ENCODE assay signal across 21 mouse cellular contexts in the genomic region with DNA sequence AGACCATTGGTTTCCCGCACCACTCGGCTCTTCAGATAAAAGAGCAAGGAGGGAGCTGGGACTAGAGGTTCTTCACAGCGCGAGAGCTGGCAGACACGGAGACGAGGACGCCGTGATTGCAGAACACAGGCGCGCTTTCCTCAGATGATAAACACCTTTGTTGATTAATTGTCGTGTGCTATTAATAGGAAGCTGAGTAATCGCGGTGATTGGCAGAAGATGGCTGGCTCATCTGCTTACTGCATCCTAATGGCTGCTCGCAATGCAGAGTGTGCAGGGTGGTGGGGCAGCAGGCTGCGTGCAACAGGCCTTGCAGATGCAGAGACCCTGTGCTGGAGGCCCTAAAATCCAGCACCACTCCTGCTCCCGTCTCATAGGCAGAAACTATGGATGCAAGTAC.
A peak's percentile ranks its signal among the peaks of the same experiment; 100 is the strongest.
DNase-seq lines count a peak whose midpoint lies in the region; ATAC-seq and TF ChIP-seq lines count a peak whose summit lies in the region.
"Had no signal": no experiment of that assay in that cellular context is flagged by ENCODE, and none has a peak within 500 bp of the region (broad histone marks: within the 10 kb centered on the region; RNA-seq: fewer than 3 reads in every experiment).

No protein-coding gene starts in this region.

- 70% methylated on average over 16 of the region's 16 CpGs for WGBS in forebrain, embryonic 13.5 days
- WGBS in forebrain, embryonic 12.5 days = 79% methylated on average over 16 of the region's 16 CpGs
- WGBS in forebrain, postnatal 0 days = 57% methylated on average over 16 of the region's 16 CpGs

- 0 out of 2 replicates have a peak, but pooled peaks cover 6% of the 10 kb centered on the region for H3K4me1 ChIP-seq in forebrain, embryonic 13.5 days
- no peaks in the 10 kb centered on the region; the same call in 1 of the 2 replicates for H3K4me1 ChIP-seq in forebrain, embryonic 12.5 days
- H3K4me1 ChIP-seq in forebrain, postnatal 0 days (ENCODE audit: insufficient read depth) = no peaks in the 10 kb centered on the region
- H3K4me1 ChIP-seq: heart, embryonic 13.5 days had no signal

- no peak overlapping the region for H3K9ac ChIP-seq in forebrain, embryonic 13.5 days
- no peak overlapping the region for H3K9ac ChIP-seq in forebrain, embryonic 12.5 days
- H3K9ac ChIP-seq in forebrain, postnatal 0 days = no peak overlapping the region
- H3K9ac ChIP-seq: heart, embryonic 13.5 days; hindbrain, embryonic 14.5 days had no signal

- H3K36me3 ChIP-seq in forebrain, embryonic 13.5 days (ENCODE audit: poor library complexity, severe bottlenecking) = no peaks in the 10 kb centered on the region; the same call in 1 of the 2 replicates
- H3K36me3 ChIP-seq in forebrain, embryonic 12.5 days (replicated peaks) = no peaks in the 10 kb centered on the region
- no peaks in the 10 kb centered on the region for H3K36me3 ChIP-seq in forebrain, postnatal 0 days (ENCODE audit: insufficient read depth)
- H3K36me3 ChIP-seq: heart, embryonic 10.5 days; heart, embryonic 13.5 days had no signal

- no peaks in the 10 kb centered on the region for H3K9me3 ChIP-seq in forebrain, embryonic 13.5 days (replicated peaks)
- H3K9me3 ChIP-seq in forebrain, embryonic 12.5 days = no peaks in the 10 kb centered on the region
- H3K9me3 ChIP-seq in forebrain, postnatal 0 days (ENCODE audit: low read length) = no peaks in the 10 kb centered on the region
- H3K9me3 ChIP-seq: heart, embryonic 10.5 days had no signal

- no peak overlapping the region for H3K27ac ChIP-seq in forebrain, embryonic 13.5 days
- no peak overlapping the region for H3K27ac ChIP-seq in forebrain, embryonic 12.5 days
- H3K27ac ChIP-seq in forebrain, postnatal 0 days (ENCODE audit: low read depth, low read length) = no peak overlapping the region
- H3K27ac ChIP-seq: heart, embryonic 10.5 days; heart, embryonic 13.5 days; hindbrain, embryonic 14.5 days; hindbrain, postnatal 0 days had no signal

- no peak overlapping the region for H3K4me3 ChIP-seq in forebrain, embryonic 13.5 days
- no peak overlapping the region for H3K4me3 ChIP-seq in forebrain, embryonic 12.5 days (replicated peaks)
- no peak overlapping the region for H3K4me3 ChIP-seq in forebrain, postnatal 0 days (ENCODE audit: low read depth, low read length)
- H3K4me3 ChIP-seq: heart, embryonic 10.5 days; heart, embryonic 13.5 days had no signal

- DNase-seq in layer of hippocampus, adult 9-11 months = peak; percentile 6
- no peak for DNase-seq in layer of hippocampus, adult 11-12 months (ENCODE audit: low spot score)
- DNase-seq in brain, adult 2 months (ENCODE audit: low read depth, low spot score) = peak; percentile 48
- DNase-seq in forebrain, postnatal 0 days = no peak
- no peak for DNase-seq in adrenal gland, postnatal 10 days
- DNase-seq: adrenal gland, adult 8-10 months; cerebellum, adult 18-20 months; cerebellum, adult 9-10 months; cerebellum, postnatal 14 days; gastrocnemius, postnatal 25 days; heart, postnatal 14 days; heart, postnatal 4 days had no signal

- H3K27me3 ChIP-seq in forebrain, embryonic 13.5 days = no peaks in the 10 kb centered on the region
- H3K27me3 ChIP-seq in forebrain, embryonic 12.5 days = no peaks in the 10 kb centered on the region; the same call in 1 of the 2 replicates
- H3K27me3 ChIP-seq in forebrain, postnatal 0 days (ENCODE audit: insufficient read depth, low read length) = no peaks in the 10 kb centered on the region
- H3K27me3 ChIP-seq: heart, embryonic 13.5 days had no signal

- H3K4me2 ChIP-seq in forebrain, embryonic 13.5 days = no peak overlapping the region
- H3K4me2 ChIP-seq in forebrain, embryonic 12.5 days = no peak overlapping the region
- H3K4me2 ChIP-seq in forebrain, postnatal 0 days (ENCODE audit: low read depth) = no peak overlapping the region
- H3K4me2 ChIP-seq: heart, embryonic 13.5 days; hindbrain, embryonic 14.5 days had no signal

- ATAC-seq in forebrain, embryonic 13.5 days = peak; percentile 51; the same call in 1 of the 2 replicates
- ATAC-seq in forebrain, embryonic 12.5 days (ENCODE audit: low FRiP score) = no peak
- peak; percentile 71 for ATAC-seq in forebrain, postnatal 0 days
- ATAC-seq: activated CD4-positive, CD25-positive, alpha-beta regulatory T cell, adult 4 months; hindbrain, postnatal 0 days; inflammation-experienced regulatory T-cells, adult 6 months; intestine, embryonic 16.5 days had no signal

- no peak for TF ChIP-seq CTCF in forebrain, postnatal 0 days (IDR thresholded peaks at IDR 0.05; ENCODE audit: low read depth)

Comparison
In these comparisons a context has a peak if more than half of its experiments do, and no peak if none do; other contexts are left out.
1. DNase-seq: peak in layer of hippocampus, adult 9-11 months (single experiment) and brain, adult 2 months (single experiment); none in layer of hippocampus, adult 11-12 months (single experiment), forebrain, postnatal 0 days (single experiment) and adrenal gland, postnatal 10 days (single experiment).